Mouse (Mus musculus): Measurements from ENCODE around the gene Otud3.
"Not testable (repeated sequence)": the region's sequence is repeated elsewhere in the genome, so short reads cannot be mapped to it uniquely, and the experiment has no call there.

Otud3 gene

DNA sequence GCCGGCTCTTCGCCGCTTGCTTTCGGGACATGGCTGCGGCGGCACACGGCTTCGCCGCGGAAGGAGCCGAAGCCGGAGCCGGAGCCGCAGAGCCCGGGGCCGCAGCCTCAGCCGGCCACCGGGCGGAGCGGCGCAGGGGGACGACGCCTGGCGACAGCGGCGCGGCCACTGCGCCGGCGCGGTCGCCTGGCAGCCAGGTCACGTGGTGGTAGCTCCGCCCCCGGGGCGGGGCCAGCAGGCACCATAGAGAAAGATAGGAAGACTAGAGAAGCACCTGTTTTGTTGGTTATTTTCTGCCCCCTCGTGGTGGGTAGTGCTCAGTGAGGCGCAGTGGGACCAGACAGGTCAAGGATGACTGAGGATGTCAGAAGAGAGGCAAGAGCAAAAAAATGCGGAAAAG is at the start of gene Otud3:
TSS of gene Otud3 (minus strand) at position 149 of the 400 bp plus-strand sequence.
- peak; percentile 96 for DNase-seq (ENCODE audit: low spot score)

DNA sequence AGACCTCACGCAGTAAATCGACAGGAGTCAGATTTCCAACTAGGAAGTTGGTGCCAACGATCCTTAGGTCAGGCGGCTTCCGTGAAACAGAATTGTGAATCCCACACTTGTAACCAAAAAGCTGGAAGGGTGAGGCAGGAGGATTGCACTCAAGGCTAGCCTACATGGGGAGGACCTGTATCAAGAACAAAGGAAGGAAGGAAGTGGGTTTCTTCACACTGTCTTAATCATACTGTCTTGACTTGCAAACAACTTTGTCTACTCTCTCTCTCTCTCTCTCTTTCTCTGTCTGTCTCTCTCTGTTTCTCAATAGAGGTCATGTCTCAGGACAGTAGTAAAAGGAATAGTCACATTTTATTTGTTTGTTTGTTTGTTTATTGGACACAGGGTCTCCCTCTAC is 49.0 kb upstream of the Otud3 start:
- DNase-seq (ENCODE audit: low spot score): no peak

DNA sequence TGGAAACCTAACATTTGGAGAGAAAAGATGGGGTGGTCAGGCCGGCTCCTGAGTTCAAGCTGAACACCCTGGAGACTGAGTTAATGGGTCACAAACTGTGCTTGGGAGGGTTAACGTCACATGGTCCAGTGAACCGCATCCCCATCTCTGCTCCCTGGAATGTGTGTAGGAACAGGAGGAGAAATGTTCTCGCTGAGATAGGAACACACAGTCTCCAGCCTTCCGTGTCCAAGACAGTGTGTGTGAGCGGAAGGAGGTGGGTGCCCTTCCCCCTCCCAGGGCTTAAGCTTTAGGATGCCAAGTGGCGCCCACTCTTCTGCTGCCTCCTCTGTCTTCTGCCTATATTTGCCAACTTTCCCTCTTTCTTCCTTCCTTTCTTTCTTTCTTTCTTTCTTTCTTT is 46.2 kb upstream of the Otud3 start:
- no peak for DNase-seq (ENCODE audit: low spot score)

DNA sequence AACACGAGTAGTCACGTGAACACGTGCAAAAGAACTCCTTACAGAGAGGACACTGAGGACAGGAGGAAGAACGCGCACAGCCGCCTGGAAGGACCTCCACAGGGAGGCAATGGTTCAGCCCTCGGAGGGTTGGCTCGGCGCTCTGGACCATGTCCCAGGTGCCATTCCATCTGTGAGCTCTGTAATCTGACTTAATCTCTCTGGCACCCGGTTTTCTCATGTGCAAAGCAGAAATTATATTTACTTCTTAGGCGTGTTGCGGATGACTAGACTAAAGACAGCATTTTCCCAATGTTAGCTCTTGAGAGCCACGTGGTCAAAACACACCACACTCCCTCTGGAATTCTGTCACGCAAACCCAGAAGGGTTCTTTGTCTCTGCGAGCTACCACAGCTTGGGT is 45.4 kb upstream of the Otud3 start:
- DNase-seq (ENCODE audit: low spot score): no peak

GRCm38 (mm10) chr4:138958612-138959011 is 44.9 kb upstream of the Otud3 start:
- no peak for DNase-seq (ENCODE audit: low spot score)

- no peak for DNase-seq (ENCODE audit: low spot score)
Observed at GRCm38 (mm10) chr4:138948257-138948656, 34.5 kb upstream of the Otud3 start.

GRCm38 (mm10) chr4:138943730-138944129 is 30.0 kb upstream of the Otud3 start:
- peak; percentile 87 for DNase-seq (ENCODE audit: low spot score)

- DNase-seq (ENCODE audit: low spot score): no peak
Observed at GRCm38 (mm10) chr4:138941966-138942365, 28.2 kb upstream of the Otud3 start.

- no peak for DNase-seq (ENCODE audit: low spot score)
Observed at GRCm38 (mm10) chr4:138941401-138941800, 27.7 kb upstream of the Otud3 start.

DNA sequence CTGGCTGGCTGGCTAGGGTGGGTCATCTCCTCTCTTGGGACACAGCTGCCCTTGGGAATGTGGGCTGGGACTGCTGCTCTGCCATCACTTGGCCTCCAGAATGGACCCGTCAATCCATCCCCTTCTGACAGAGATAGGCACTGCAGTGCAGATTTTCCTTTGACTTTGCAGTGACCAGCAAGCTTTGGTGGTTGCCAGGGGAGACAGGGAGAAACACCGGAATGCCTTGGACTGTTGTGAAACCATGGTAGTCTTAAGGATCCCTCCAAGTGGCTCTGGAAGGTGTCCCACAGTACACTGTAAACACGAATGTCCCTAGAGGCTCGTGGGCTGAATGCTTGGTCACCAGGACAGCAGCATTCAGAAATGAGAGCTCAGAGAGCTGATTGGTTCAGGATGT is 25.7 kb upstream of the Otud3 start:
- no peak for DNase-seq (ENCODE audit: low spot score)

DNA sequence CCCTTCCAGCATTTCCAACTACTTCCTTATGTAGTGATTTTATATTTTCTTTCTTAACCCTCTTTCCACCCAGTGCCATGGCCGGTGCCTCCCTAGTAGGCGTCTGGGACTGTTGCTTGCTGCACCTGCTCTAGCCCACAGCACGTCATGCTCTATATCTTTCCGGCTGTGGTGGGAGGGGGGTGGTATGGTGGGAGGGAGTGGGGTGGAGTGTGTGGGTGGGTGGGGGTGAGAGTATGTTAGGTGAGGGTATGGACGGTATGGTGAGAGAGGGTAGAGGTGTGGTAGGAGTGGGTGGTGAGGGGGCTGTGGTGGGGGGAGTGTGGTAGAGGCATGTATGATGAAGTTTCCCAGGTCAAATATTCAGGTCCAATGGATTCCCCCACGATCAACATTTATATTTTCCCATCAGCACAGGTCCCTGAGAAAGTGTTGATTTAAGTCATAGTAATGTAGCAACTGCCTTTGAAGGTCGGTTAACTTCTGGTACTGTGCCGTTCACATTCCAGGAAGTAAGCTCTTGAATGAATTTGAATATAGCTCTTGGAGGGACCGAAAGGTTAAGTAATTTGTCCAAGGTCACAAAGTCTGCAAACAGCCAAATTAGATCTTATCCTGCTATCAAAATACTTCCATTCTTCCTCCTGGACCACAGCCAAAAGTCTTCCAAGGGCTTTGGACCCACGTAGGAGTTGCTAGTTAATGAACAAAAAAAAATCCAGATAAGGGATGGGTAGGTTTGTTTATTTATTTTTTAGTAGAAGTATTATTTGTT is 24.9 kb upstream of the Otud3 start:
- DNase-seq (ENCODE audit: low spot score): no peak

GRCm38 (mm10) chr4:138934456-138935145 is 20.9 kb upstream of the Otud3 start:
- no peak for DNase-seq (ENCODE audit: low spot score)

DNA sequence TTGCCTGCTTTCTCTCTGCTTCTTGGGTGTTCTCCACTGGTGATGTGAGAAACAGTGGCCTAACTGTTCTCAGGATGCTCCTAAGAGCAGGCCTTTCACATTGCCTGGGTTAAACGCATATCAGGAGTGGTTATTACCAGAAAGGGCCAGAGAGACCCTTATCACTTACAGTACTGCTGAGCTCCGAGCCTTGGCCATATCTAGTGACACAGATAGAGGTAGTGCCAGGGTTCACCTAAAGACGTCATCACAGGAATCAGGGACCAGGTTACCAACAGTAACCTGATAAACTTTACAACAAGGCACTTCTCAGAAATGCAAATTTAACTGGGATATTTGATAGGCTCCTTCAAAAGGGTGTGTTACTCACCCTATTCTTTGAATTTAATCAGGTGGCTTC is 20.1 kb upstream of the Otud3 start:
- no peak for DNase-seq (ENCODE audit: low spot score)

GRCm38 (mm10) chr4:138925561-138925960 is 11.8 kb upstream of the Otud3 start:
- no peak for DNase-seq (ENCODE audit: low spot score)

DNA sequence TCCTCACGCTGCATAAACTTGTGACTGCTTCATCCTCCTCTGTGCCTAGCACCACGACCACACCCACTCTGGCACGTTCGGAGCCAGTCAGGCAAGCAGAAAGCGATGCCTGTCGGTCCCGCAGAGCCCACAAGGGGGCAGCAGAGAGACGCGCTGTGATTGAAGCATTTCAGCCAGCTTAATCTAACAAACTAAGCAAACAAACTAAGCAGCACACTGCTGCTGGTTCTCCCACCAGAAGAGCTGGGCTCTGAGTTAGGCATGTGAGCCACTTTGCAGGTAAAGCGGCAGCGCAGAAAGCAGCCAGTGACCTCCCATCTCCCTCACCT is 8.3 kb upstream of the Otud3 start:
- DNase-seq (ENCODE audit: low spot score): peak; percentile 96

GRCm38 (mm10) chr4:138921254-138922130 is 7.7 kb upstream of the Otud3 start:
- no peak for DNase-seq (ENCODE audit: low spot score)

- no peak for DNase-seq (ENCODE audit: low spot score)
Observed at GRCm38 (mm10) chr4:138917282-138917681, 3.5 kb upstream of the Otud3 start.

DNA sequence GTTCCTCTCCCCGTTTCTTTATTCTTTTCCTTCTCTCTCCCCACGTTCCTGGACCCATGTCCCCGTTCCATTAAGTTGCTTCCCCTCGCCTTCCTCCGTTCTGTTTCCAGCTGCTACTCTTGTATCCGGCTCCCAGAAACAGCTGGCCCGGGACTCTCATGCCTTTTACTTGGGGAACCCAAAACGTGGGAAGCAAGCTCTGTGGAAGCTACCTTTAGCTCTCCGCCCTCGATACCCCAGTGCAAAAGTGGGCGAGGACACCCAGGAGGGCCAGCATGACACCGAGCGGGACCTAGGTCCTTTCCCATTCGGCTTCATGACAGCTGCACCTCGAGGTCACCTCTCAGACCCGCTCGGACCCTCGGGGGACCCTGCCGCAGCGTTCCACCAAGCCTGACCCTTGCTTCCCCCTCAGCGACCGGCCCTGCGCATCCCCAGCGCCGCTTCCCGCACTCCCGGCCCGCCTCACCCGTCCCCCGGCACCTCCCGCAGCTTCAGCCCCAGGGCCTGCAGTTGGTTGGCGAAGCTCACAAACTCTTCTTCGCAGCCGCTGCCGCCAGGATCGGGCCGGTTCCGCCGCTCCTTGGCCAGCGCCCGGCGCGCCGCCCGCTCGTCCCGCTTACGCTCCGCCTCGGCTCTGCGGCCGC is 481 bp downstream of the Otud3 start:
- DNase-seq (ENCODE audit: low spot score): peak; percentile 31

- DNase-seq (ENCODE audit: low spot score): no peak
Observed at GRCm38 (mm10) chr4:138905624-138906337, 8.0 kb downstream of the Otud3 start.

DNA sequence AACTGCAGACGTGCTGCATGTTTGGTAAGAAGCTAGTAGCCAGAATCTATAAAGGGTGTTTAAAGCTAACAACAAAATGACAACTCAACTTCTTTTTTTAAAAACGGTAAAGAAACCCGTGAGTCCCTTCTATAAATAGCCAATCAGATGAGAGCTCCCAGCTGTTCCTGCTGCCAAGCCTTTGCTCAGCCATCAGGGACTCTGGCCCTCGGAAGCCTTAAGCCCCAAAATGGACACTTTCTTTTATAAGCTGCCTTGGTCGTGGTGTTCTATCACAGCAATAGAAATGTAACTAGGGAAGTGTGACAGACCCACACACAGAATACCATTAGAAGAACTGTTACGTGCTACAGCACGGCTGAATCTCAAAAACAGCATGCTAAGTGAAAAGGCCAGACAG is 14.4 kb downstream of the Otud3 start:
- DNase-seq (ENCODE audit: low spot score): no peak

- DNase-seq (ENCODE audit: low spot score): not testable (repeated sequence)
Observed at GRCm38 (mm10) chr4:138893789-138894188, 20.0 kb downstream of the Otud3 start.

DNA sequence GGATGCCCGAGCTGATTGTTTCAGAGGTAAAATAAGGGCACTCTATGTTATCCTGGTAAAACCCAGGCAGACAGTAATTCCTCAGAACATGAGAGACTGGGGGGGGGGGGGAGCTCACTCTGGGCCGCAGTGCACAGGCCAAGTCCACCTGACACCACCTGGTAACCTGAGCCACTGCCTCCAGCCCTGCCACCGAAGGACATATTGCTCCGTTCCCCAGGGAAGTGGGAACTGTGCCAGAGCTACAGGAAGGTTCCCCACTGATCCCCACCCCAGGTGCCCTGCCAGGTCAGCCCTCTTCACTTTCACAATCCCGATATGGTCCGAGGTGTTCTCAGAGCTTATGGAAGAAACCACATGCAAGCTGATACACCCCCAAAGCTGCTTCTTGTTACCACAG is 21.1 kb downstream of the Otud3 start:
- no peak for DNase-seq (ENCODE audit: low spot score)
